Mouse (Mus musculus): ENCODE measurements at regions not wholly inside any gene's neighbourhood (a gene's known extent, or its start where the extent isn't known, plus 50 kb on each side); places are given as distances from the start of the nearest gene placed in this dataset.

GRCm38 (mm10) chr8:107876455-107876854, 66.0 kb upstream of the Zfhx3 start:
- H3K9ac ChIP-seq = no peak overlapping the region
- H3K4me1 ChIP-seq (replicated peaks) = no peaks in the 10 kb centered on the region
- no peaks in the 10 kb centered on the region for H3K36me3 ChIP-seq
- H3K27me3 ChIP-seq (replicated peaks) = no peaks in the 10 kb centered on the region
- H3K27ac ChIP-seq = no peak overlapping the region
- 57% methylated on average over 2 of the region's 2 CpGs for WGBS
- no peak overlapping the region for H3K4me2 ChIP-seq (replicated peaks)
- no peak for ATAC-seq
- no peaks in the 10 kb centered on the region for H3K9me3 ChIP-seq
- H3K4me3 ChIP-seq (replicated peaks) = no peak overlapping the region

GRCm38 (mm10) chr8:107881851-107882250, 60.6 kb upstream of the Zfhx3 start:
- Histone ChIP-seq H3K27me3 (replicated peaks) (no peaks in the 10 kb centered on the region), H3K4me3 (replicated peaks) (no peak overlapping the region), H3K9me3 (no peaks in the 10 kb centered on the region), H3K27ac (no peak overlapping the region), H3K4me2 (replicated peaks) (no peak overlapping the region), H3K36me3 (no peaks in the 10 kb centered on the region), H3K9ac (no peak overlapping the region), H3K4me1 (replicated peaks) (0 out of 2 replicates have a peak, but pooled peaks cover 7% of the 10 kb centered on the region)
- ATAC-seq = no peak
- WGBS = 21% methylated on average over 7 of the region's 7 CpGs

- 33% methylated on average over 7 of the region's 7 CpGs for WGBS
- H3K4me1 ChIP-seq (replicated peaks) = 0 out of 2 replicates have a peak, but pooled peaks cover 7% of the 10 kb centered on the region
- H3K27ac ChIP-seq = peak overlapping the region; percentile 69; the same call in 1 of the 2 replicates
- H3K9me3 ChIP-seq = no peaks in the 10 kb centered on the region
- no peak overlapping the region for H3K9ac ChIP-seq
- ATAC-seq = peak; percentile 41; the same call in 1 of the 2 replicates
- no peaks in the 10 kb centered on the region for H3K27me3 ChIP-seq (replicated peaks)
- H3K4me2 ChIP-seq (replicated peaks) = no peak overlapping the region
- no peak overlapping the region for H3K4me3 ChIP-seq (replicated peaks)
- no peaks in the 10 kb centered on the region for H3K36me3 ChIP-seq
Observed at GRCm38 (mm10) chr8:107885547-107885946, 56.9 kb upstream of the Zfhx3 start.

GRCm38 (mm10) chr8:107885971-107886370, 56.5 kb upstream of the Zfhx3 start:
- ATAC-seq = peak; percentile 85
- H3K4me2 ChIP-seq (replicated peaks) = no peak overlapping the region
- no peak overlapping the region for H3K4me3 ChIP-seq (replicated peaks)
- H3K4me1 ChIP-seq (replicated peaks) = 0 out of 2 replicates have a peak, but pooled peaks cover 7% of the 10 kb centered on the region
- H3K36me3 ChIP-seq = no peaks in the 10 kb centered on the region
- WGBS = 44% methylated on average over 5 of the region's 5 CpGs
- H3K9me3 ChIP-seq = no peaks in the 10 kb centered on the region
- H3K27me3 ChIP-seq (replicated peaks) = no peaks in the 10 kb centered on the region
- no peak overlapping the region for H3K9ac ChIP-seq
- H3K27ac ChIP-seq = peak overlapping the region; percentile 69; the same call in 1 of the 2 replicates

- Histone ChIP-seq H3K9ac (no peak overlapping the region), H3K36me3 (no peaks in the 10 kb centered on the region), H3K4me3 (replicated peaks) (no peak overlapping the region), H3K4me2 (replicated peaks) (no peak overlapping the region), H3K27me3 (replicated peaks) (no peaks in the 10 kb centered on the region), H3K27ac (no peak overlapping the region), H3K9me3 (no peaks in the 10 kb centered on the region), H3K4me1 (replicated peaks) (0 out of 2 replicates have a peak, but pooled peaks cover 7% of the 10 kb centered on the region)
- ATAC-seq = no peak
- 72% methylated on average over 19 of the region's 19 CpGs for WGBS
Observed at GRCm38 (mm10) chr8:107886516-107887253, 55.8 kb upstream of the Zfhx3 start.

GRCm38 (mm10) chr8:107887333-107887732, 55.1 kb upstream of the Zfhx3 start:
- Histone ChIP-seq H3K27me3 (replicated peaks) (no peaks in the 10 kb centered on the region), H3K4me2 (replicated peaks) (no peak overlapping the region), H3K9me3 (no peaks in the 10 kb centered on the region), H3K4me1 (replicated peaks) (0 out of 2 replicates have a peak, but pooled peaks cover 7% of the 10 kb centered on the region), H3K9ac (no peak overlapping the region), H3K4me3 (replicated peaks) (no peak overlapping the region), H3K36me3 (no peaks in the 10 kb centered on the region), H3K27ac (no peak overlapping the region)
- WGBS = 36% methylated on average over 10 of the region's 10 CpGs
- ATAC-seq = no peak

- no peak for ATAC-seq
- no peak overlapping the region for H3K9ac ChIP-seq
- no peak overlapping the region for H3K4me2 ChIP-seq (replicated peaks)
- no peaks in the 10 kb centered on the region for H3K36me3 ChIP-seq
- 0 out of 2 replicates have a peak, but pooled peaks cover 5% of the 10 kb centered on the region for H3K4me1 ChIP-seq (replicated peaks)
- no peaks in the 10 kb centered on the region for H3K9me3 ChIP-seq
- H3K4me3 ChIP-seq (replicated peaks) = no peak overlapping the region
- WGBS = 74% methylated on average over 5 of the region's 5 CpGs
- no peaks in the 10 kb centered on the region for H3K27me3 ChIP-seq (replicated peaks)
- no peak overlapping the region for H3K27ac ChIP-seq
Observed at GRCm38 (mm10) chr8:107890922-107891321, 51.5 kb upstream of the Zfhx3 start.
